In genomic region chr12:28621451-28622166, GRCm38 (mm10) we compare ENCODE assay signal across 14 mouse cellular contexts. TPM values are rescaled to one million over a fixed set of nuclear protein-coding genes. Genes with fewer than 3 reads are reported as not detected.
A peak's percentile ranks its signal among the peaks of the same experiment; 100 is the strongest.
DNase-seq lines count a peak whose midpoint lies in the region; ATAC-seq and TF ChIP-seq lines count a peak whose summit lies in the region.
"Had no signal": no experiment of that assay in that cellular context is flagged by ENCODE, and none has a peak within 500 bp of the region (broad histone marks: within the 10 kb centered on the region; RNA-seq: fewer than 3 reads in every experiment).

No protein-coding gene starts in this region.

- H3K36me3 ChIP-seq in hindbrain, embryonic 10.5 days, result no peaks in the 10 kb centered on the region
- H3K36me3 ChIP-seq in hindbrain, embryonic 14.5 days (replicated peaks; ENCODE audit: control insufficient read depth, insufficient read depth), result no peaks in the 10 kb centered on the region
- no peaks in the 10 kb centered on the region for H3K36me3 ChIP-seq in lung, embryonic 16.5 days (ENCODE audit: control insufficient read depth, insufficient read depth, low read length)
- H3K36me3 ChIP-seq in intestine, postnatal 0 days (ENCODE audit: control insufficient read depth, insufficient read depth), result no peaks in the 10 kb centered on the region
- no peaks in the 10 kb centered on the region for H3K36me3 ChIP-seq in stomach, embryonic 14.5 days (ENCODE audit: control insufficient read depth, insufficient read depth, low read length)
- H3K36me3 ChIP-seq: embryonic facial prominence, embryonic 15.5 days; limb, embryonic 13.5 days; stomach, embryonic 15.5 days had no signal

- H3K4me2 ChIP-seq in hindbrain, embryonic 14.5 days (replicated peaks), result no peak overlapping the region
- peak overlapping the region; percentile 9; the same call in 1 of the 2 replicates for H3K4me2 ChIP-seq in lung, embryonic 16.5 days (ENCODE audit: low read depth, low read length)
- H3K4me2 ChIP-seq in intestine, postnatal 0 days (replicated peaks; ENCODE audit: low read depth), result peak overlapping the region; percentile 35
- no peak overlapping the region for H3K4me2 ChIP-seq in stomach, embryonic 14.5 days (replicated peaks; ENCODE audit: low read depth, low read length)
- H3K4me2 ChIP-seq: embryonic facial prominence, embryonic 15.5 days; limb, embryonic 13.5 days; stomach, embryonic 15.5 days had no signal

- H3K27ac ChIP-seq in hindbrain, embryonic 10.5 days, result peak overlapping the region; percentile 23; the same call in 1 of the 2 replicates
- H3K27ac ChIP-seq in hindbrain, embryonic 14.5 days, result no peak overlapping the region
- H3K27ac ChIP-seq in lung, embryonic 16.5 days (ENCODE audit: low read length), result peak overlapping the region; percentile 7; the same call in 1 of the 2 replicates
- no peak overlapping the region for H3K27ac ChIP-seq in intestine, postnatal 0 days (ENCODE audit: low read depth, low read length)
- H3K27ac ChIP-seq in stomach, embryonic 14.5 days (ENCODE audit: low read length), result no peak overlapping the region
- H3K27ac ChIP-seq: embryonic facial prominence, embryonic 15.5 days; limb, embryonic 13.5 days; stomach, embryonic 15.5 days had no signal

- WGBS in hindbrain, embryonic 10.5 days, result 30% methylated on average over 7 of the region's 7 CpGs
- WGBS in hindbrain, embryonic 14.5 days, result 23% methylated on average over 7 of the region's 7 CpGs
- WGBS in lung, embryonic 16.5 days, result 7% methylated on average over 7 of the region's 7 CpGs
- WGBS in intestine, postnatal 0 days, result 11% methylated on average over 7 of the region's 7 CpGs
- WGBS in stomach, embryonic 14.5 days, result 11% methylated on average over 7 of the region's 7 CpGs

- H3K27me3 ChIP-seq in hindbrain, embryonic 10.5 days (ENCODE audit: insufficient read depth, poor library complexity, severe bottlenecking), result no peaks in the 10 kb centered on the region
- H3K27me3 ChIP-seq in hindbrain, embryonic 14.5 days (ENCODE audit: control insufficient read depth, insufficient read depth, low read length), result no peaks in the 10 kb centered on the region
- no peaks in the 10 kb centered on the region for H3K27me3 ChIP-seq in lung, embryonic 16.5 days (ENCODE audit: control insufficient read depth, insufficient read depth, low read depth, low read length)
- H3K27me3 ChIP-seq in intestine, postnatal 0 days (replicated peaks; ENCODE audit: control insufficient read depth, insufficient read depth, low read length), result no peaks in the 10 kb centered on the region
- no peaks in the 10 kb centered on the region for H3K27me3 ChIP-seq in stomach, embryonic 14.5 days (ENCODE audit: control insufficient read depth, insufficient read depth, low read length)
- H3K27me3 ChIP-seq: embryonic facial prominence, embryonic 15.5 days; limb, embryonic 13.5 days; stomach, embryonic 15.5 days had no signal

- TF ChIP-seq CTCF in intestine, postnatal 0 days (IDR thresholded peaks at IDR 0.05; ENCODE audit: low read depth), result peak; percentile 40

- H3K4me1 ChIP-seq in hindbrain, embryonic 10.5 days (replicated peaks), result peaks cover 13% of the 10 kb centered on the region
- H3K4me1 ChIP-seq in hindbrain, embryonic 14.5 days (replicated peaks; ENCODE audit: control insufficient read depth, insufficient read depth, low read length), result no peaks in the 10 kb centered on the region; the same call in 1 of the 2 replicates
- H3K4me1 ChIP-seq in lung, embryonic 16.5 days (replicated peaks; ENCODE audit: control insufficient read depth, insufficient read depth, low read length), result peaks cover 21% of the 10 kb centered on the region
- H3K4me1 ChIP-seq in intestine, postnatal 0 days (replicated peaks; ENCODE audit: control insufficient read depth, insufficient read depth, low read length), result no peaks in the 10 kb centered on the region
- peaks cover 21% of the 10 kb centered on the region for H3K4me1 ChIP-seq in stomach, embryonic 14.5 days (ENCODE audit: control insufficient read depth, insufficient read depth, low read length)
- H3K4me1 ChIP-seq: limb, embryonic 13.5 days had no signal

- no peak for ATAC-seq in hindbrain, embryonic 14.5 days (ENCODE audit: low FRiP score)
- ATAC-seq in lung, embryonic 16.5 days (ENCODE audit: low read depth), result peak; percentile 37
- no peak for ATAC-seq in intestine, postnatal 0 days
- ATAC-seq in stomach, embryonic 14.5 days (ENCODE audit: insufficient number of reproducible peaks, insufficient read depth, low FRiP score, low read depth), result peak; percentile 15; the same call in 1 of the 2 replicates

- no peak overlapping the region for H3K4me3 ChIP-seq in hindbrain, embryonic 10.5 days
- H3K4me3 ChIP-seq in hindbrain, embryonic 14.5 days (replicated peaks; ENCODE audit: low read length), result no peak overlapping the region
- H3K4me3 ChIP-seq in lung, embryonic 16.5 days (ENCODE audit: low read length), result no peak overlapping the region
- H3K4me3 ChIP-seq in intestine, postnatal 0 days (ENCODE audit: low read depth, low read length), result no peak overlapping the region
- no peak overlapping the region for H3K4me3 ChIP-seq in stomach, embryonic 14.5 days (ENCODE audit: low read depth, low read length)
- H3K4me3 ChIP-seq: embryonic facial prominence, embryonic 15.5 days; limb, embryonic 13.5 days; stomach, embryonic 15.5 days had no signal

- no peak for DNase-seq in hindbrain, embryonic 10.5 days (ENCODE audit: low spot score)
- no peak for DNase-seq in hindbrain, embryonic 14.5 days (ENCODE audit: low spot score)
- DNase-seq in lung, adult 18-20 months, result no peak
- DNase-seq in thymus, adult 18-20 months, result no peak
- DNase-seq: adrenal gland, postnatal 36 days; cerebellum, adult 11-12 months; midbrain, embryonic 14.5 days had no signal

- H3K9ac ChIP-seq in hindbrain, embryonic 14.5 days, result no peak overlapping the region
- no peak overlapping the region for H3K9ac ChIP-seq in lung, embryonic 16.5 days (ENCODE audit: low read length)
- no peak overlapping the region for H3K9ac ChIP-seq in intestine, postnatal 0 days (ENCODE audit: low read depth, low read length)
- no peak overlapping the region for H3K9ac ChIP-seq in stomach, embryonic 14.5 days (replicated peaks; ENCODE audit: low read depth, low read length)
- H3K9ac ChIP-seq: embryonic facial prominence, embryonic 15.5 days; limb, embryonic 13.5 days; stomach, embryonic 15.5 days had no signal

- H3K9me3 ChIP-seq in hindbrain, embryonic 10.5 days, result no peaks in the 10 kb centered on the region
- H3K9me3 ChIP-seq in hindbrain, embryonic 14.5 days (ENCODE audit: control insufficient read depth, low read length), result no peaks in the 10 kb centered on the region
- H3K9me3 ChIP-seq in lung, embryonic 16.5 days (ENCODE audit: control insufficient read depth, low read length), result no peaks in the 10 kb centered on the region
- no peaks in the 10 kb centered on the region for H3K9me3 ChIP-seq in intestine, postnatal 0 days (ENCODE audit: control insufficient read depth)
- H3K9me3 ChIP-seq in stomach, embryonic 14.5 days (ENCODE audit: control insufficient read depth, low read depth, low read length), result no peaks in the 10 kb centered on the region
- H3K9me3 ChIP-seq: embryonic facial prominence, embryonic 15.5 days; limb, embryonic 13.5 days; stomach, embryonic 15.5 days had no signal

RNA-seq across cellular contexts. Expression of gene Colec11, which starts 1.6 kb away (rescaled TPM):
- 0.12 and 0.25 TPM in 2 replicates for polyA plus RNA-seq in hindbrain, embryonic 10.5 days (2016; fragmentation: Nextera tagmentation; extraction: Ambion mirVana)
- polyA plus RNA-seq in hindbrain, embryonic 14.5 days (2014; fragmentation: Nextera tagmentation; extraction: Ambion mirVana), result 0.87 and 1.1 TPM in 2 replicates
- 4.3 and 5.0 TPM in 2 replicates for polyA plus RNA-seq in lung, embryonic 16.5 days (2015; fragmentation: Nextera tagmentation; extraction: Ambion mirVana)
- 0.58 and 0.85 TPM in 2 replicates for polyA plus RNA-seq in intestine, postnatal 0 days (2015; fragmentation: Nextera tagmentation; extraction: Ambion mirVana)
- polyA plus RNA-seq in stomach, embryonic 14.5 days (2014; fragmentation: Nextera tagmentation; extraction: Ambion mirVana), result 0.70 and 1.2 TPM in 2 replicates

RNA-seq across cellular contexts. Expression of gene Rps7, which starts 14.1 kb away (rescaled TPM):
- 571 and 654 TPM in 2 replicates for polyA plus RNA-seq in hindbrain, embryonic 10.5 days (2016; fragmentation: Nextera tagmentation; extraction: Ambion mirVana)
- polyA plus RNA-seq in hindbrain, embryonic 14.5 days (2014; fragmentation: Nextera tagmentation; extraction: Ambion mirVana), result 558 and 621 TPM in 2 replicates
- 625 and 691 TPM in 2 replicates for polyA plus RNA-seq in lung, embryonic 16.5 days (2015; fragmentation: Nextera tagmentation; extraction: Ambion mirVana)
- 486 and 504 TPM in 2 replicates for polyA plus RNA-seq in intestine, postnatal 0 days (2015; fragmentation: Nextera tagmentation; extraction: Ambion mirVana)
- polyA plus RNA-seq in stomach, embryonic 14.5 days (2014; fragmentation: Nextera tagmentation; extraction: Ambion mirVana), result 1,014 and 1,021 TPM in 2 replicates

RNA-seq across cellular contexts. Expression of gene Rnaseh1, which starts 27.8 kb away (rescaled TPM):
- 33.0 and 34.8 TPM in 2 replicates for polyA plus RNA-seq in hindbrain, embryonic 10.5 days (2016; fragmentation: Nextera tagmentation; extraction: Ambion mirVana)
- 17.6 and 18.8 TPM in 2 replicates for polyA plus RNA-seq in hindbrain, embryonic 14.5 days (2014; fragmentation: Nextera tagmentation; extraction: Ambion mirVana)
- 29.6 and 30.8 TPM in 2 replicates for polyA plus RNA-seq in lung, embryonic 16.5 days (2015; fragmentation: Nextera tagmentation; extraction: Ambion mirVana)
- polyA plus RNA-seq in intestine, postnatal 0 days (2015; fragmentation: Nextera tagmentation; extraction: Ambion mirVana), result 12.4 and 13.8 TPM in 2 replicates
- 29.1 and 29.8 TPM in 2 replicates for polyA plus RNA-seq in stomach, embryonic 14.5 days (2014; fragmentation: Nextera tagmentation; extraction: Ambion mirVana)

RNA-seq across cellular contexts. Expression of gene Allc, which starts 39.3 kb away (rescaled TPM):
- polyA plus RNA-seq in hindbrain, embryonic 10.5 days (2016; fragmentation: Nextera tagmentation; extraction: Ambion mirVana), result not detected in 2 replicates
- polyA plus RNA-seq in hindbrain, embryonic 14.5 days (2014; fragmentation: Nextera tagmentation; extraction: Ambion mirVana), result 0.37 TPM in 1 of 2 replicates, not detected in the other
- polyA plus RNA-seq in lung, embryonic 16.5 days (2015; fragmentation: Nextera tagmentation; extraction: Ambion mirVana), result not detected in 2 replicates
- not detected in 2 replicates for polyA plus RNA-seq in intestine, postnatal 0 days (2015; fragmentation: Nextera tagmentation; extraction: Ambion mirVana)
- not detected in 2 replicates for polyA plus RNA-seq in stomach, embryonic 14.5 days (2014; fragmentation: Nextera tagmentation; extraction: Ambion mirVana)
- polyA plus RNA-seq: embryonic facial prominence, embryonic 15.5 days; limb, embryonic 13.5 days; midbrain, embryonic 14.5 days; stomach, embryonic 15.5 days; urinary bladder, adult 2 months had no signal

RNA-seq across cellular contexts. Expression of gene Adi1, which starts 53.4 kb away (rescaled TPM):
- polyA plus RNA-seq in hindbrain, embryonic 10.5 days (2016; fragmentation: Nextera tagmentation; extraction: Ambion mirVana), result 45.5 and 49.1 TPM in 2 replicates
- polyA plus RNA-seq in hindbrain, embryonic 14.5 days (2014; fragmentation: Nextera tagmentation; extraction: Ambion mirVana), result 27.5 and 29.2 TPM in 2 replicates
- polyA plus RNA-seq in lung, embryonic 16.5 days (2015; fragmentation: Nextera tagmentation; extraction: Ambion mirVana), result 83.1 and 84.0 TPM in 2 replicates
- 85.9 TPM in 2 replicates for polyA plus RNA-seq in intestine, postnatal 0 days (2015; fragmentation: Nextera tagmentation; extraction: Ambion mirVana)
- polyA plus RNA-seq in stomach, embryonic 14.5 days (2014; fragmentation: Nextera tagmentation; extraction: Ambion mirVana), result 78.2 and 79.1 TPM in 2 replicates

Comparison
In these comparisons a context has a peak if more than half of its experiments do, and no peak if none do; other contexts are left out.
1. H3K27ac ChIP-seq: peak in hindbrain, embryonic 10.5 days (single experiment) and lung, embryonic 16.5 days (single experiment); none in hindbrain, embryonic 14.5 days (single experiment), intestine, postnatal 0 days (single experiment) and stomach, embryonic 14.5 days (single experiment).
2. ATAC-seq: peak in lung, embryonic 16.5 days (single experiment) and stomach, embryonic 14.5 days (single experiment); none in hindbrain, embryonic 14.5 days (single experiment) and intestine, postnatal 0 days (single experiment).
3. H3K4me2 ChIP-seq: peak in lung, embryonic 16.5 days (single experiment) and intestine, postnatal 0 days (single experiment); none in hindbrain, embryonic 14.5 days (single experiment) and stomach, embryonic 14.5 days (single experiment).